Comparison of ENCODE assay signal across 35 mouse cellular contexts in genomic region chr5:91947008-91947407, GRCm38 (mm10). TPM values are rescaled to one million over a fixed set of nuclear protein-coding genes. Genes with fewer than 3 reads are reported as not detected.
DNase-seq lines count a peak whose midpoint lies in the region; ATAC-seq and TF ChIP-seq lines count a peak whose summit lies in the region.
"Had no signal": no experiment of that assay in that cellular context is flagged by ENCODE, and none has a peak within 500 bp of the region (broad histone marks: within the 10 kb centered on the region; RNA-seq: fewer than 3 reads in every experiment).

No protein-coding gene starts in this region.

- 97% methylated on average over 4 of the region's 4 CpGs for WGBS in lung, adult 2 months

- no peak overlapping the region for H3K27ac ChIP-seq in layer of hippocampus, adult 2 months
- H3K27ac ChIP-seq: embryonic facial prominence, embryonic 12.5 days; embryonic facial prominence, embryonic 15.5 days; gastrocnemius, adult 2 months; heart, embryonic 15.5 days; hindbrain, embryonic 14.5 days; hindbrain, postnatal 0 days; intestine, embryonic 15.5 days had no signal

- no peak for TF ChIP-seq CTCF in layer of hippocampus, adult 2 months (conservative IDR thresholded peaks at IDR 0.05)
- no peak for TF ChIP-seq CTCF in lung, adult 2 months (IDR thresholded peaks at IDR 0.05; ENCODE audit: insufficient read depth, low read length)

- H3K4me3 ChIP-seq in layer of hippocampus, adult 2 months: no peak overlapping the region
- H3K4me3 ChIP-seq in lung, adult 2 months (replicated peaks; ENCODE audit: extremely low read depth, low read depth, low read length): no peak overlapping the region
- H3K4me3 ChIP-seq: embryonic facial prominence, embryonic 12.5 days; embryonic facial prominence, embryonic 15.5 days; gastrocnemius, adult 2 months; heart, embryonic 12.5 days; heart, embryonic 15.5 days; intestine, embryonic 15.5 days had no signal

- DNase-seq in 416B (ENCODE audit: low read depth): peak; percentile 36
- DNase-seq in layer of hippocampus, adult 2 months (ENCODE audit: low spot score in 2 of 2): no peak
- DNase-seq in lung, adult 2 months: no peak
- DNase-seq in right cerebral cortex, postnatal 4 days: no peak
- no peak for DNase-seq in retina, embryonic 14.5 days (ENCODE audit: low spot score)
- DNase-seq: adrenal gland, adult 2 months; adrenal gland, postnatal 25 days; B cell, adult 2 months; cerebellum, adult 11-12 months; cerebellum, adult 9-10 months; cerebellum, postnatal 14 days; forebrain, postnatal 0 days; gastrocnemius, adult 2 months; gastrocnemius, postnatal 14 days; heart, adult 18-20 months; heart, postnatal 10 days; heart, postnatal 36 days had no signal

- no peaks in the 10 kb centered on the region for H3K4me1 ChIP-seq in lung, adult 2 months (ENCODE audit: control insufficient read depth, insufficient read depth, low read length)
- H3K4me1 ChIP-seq: embryonic facial prominence, embryonic 12.5 days; embryonic facial prominence, embryonic 15.5 days; heart, embryonic 15.5 days; intestine, embryonic 15.5 days had no signal

- no peak for TF ChIP-seq POLR2A in lung, adult 2 months (IDR thresholded peaks at IDR 0.05; ENCODE audit: borderline replicate concordance, extremely low read depth, low read depth, low read length)

- ATAC-seq in CD4-positive, CD25-positive, alpha-beta regulatory T cell, adult 4 months: peak; percentile 93
- peak; percentile 53 for ATAC-seq in granulocyte monocyte progenitor cell, adult 5-6 weeks (replicated peaks; ENCODE audit: poor library complexity, severe bottlenecking)
- ATAC-seq in megakaryocyte, adult 5-6 weeks (ENCODE audit: poor library complexity, severe bottlenecking): peak; percentile 67
- ATAC-seq: forebrain, embryonic 14.5 days; forebrain, postnatal 0 days; hindbrain, postnatal 0 days; intestine, embryonic 15.5 days; Patski had no signal

RNA-seq across cellular contexts. Expression of gene Rchy1, which starts 15.9 kb away (rescaled TPM):
- polyA plus RNA-seq in CD4-positive, CD25-positive, alpha-beta regulatory T cell, adult 4 months (2017; shearing (Covaris generic)): 10 to 100 TPM; 81.8 to 84.6 TPM
- 36.8 and 37.6 TPM in 2 replicates for total RNA-seq in granulocyte monocyte progenitor cell, adult 5-6 weeks (2014; fragmentation: Nextera tagmentation)
- 23.9 and 30.2 TPM in 2 replicates for total RNA-seq in granulocyte monocyte progenitor cell, adult 5-6 weeks (2017)
- total RNA-seq in megakaryocyte, adult 5-6 weeks (2015): 117 and 137 TPM in 2 replicates
- 80.1 and 92.6 TPM in 2 replicates for total RNA-seq in megakaryocyte, adult 5-6 weeks (2017)
- total RNA-seq in layer of hippocampus, adult 2 months (2021): 10 to 100 TPM; 46.9 to 51.7 TPM
- polyA plus RNA-seq in lung, adult 2 months (2012; rRNA removed): 17.2 and 25.5 TPM in 2 replicates

RNA-seq across cellular contexts. Expression of gene Odaph, which starts 40.3 kb away (rescaled TPM):
- polyA plus RNA-seq in CD4-positive, CD25-positive, alpha-beta regulatory T cell, adult 4 months (2017; shearing (Covaris generic)): not detected
- not detected in 2 replicates for total RNA-seq in granulocyte monocyte progenitor cell, adult 5-6 weeks (2014; fragmentation: Nextera tagmentation)
- not detected in 2 replicates for total RNA-seq in granulocyte monocyte progenitor cell, adult 5-6 weeks (2017)
- total RNA-seq in megakaryocyte, adult 5-6 weeks (2015): not detected in 2 replicates
- total RNA-seq in megakaryocyte, adult 5-6 weeks (2017): not detected in 2 replicates
- total RNA-seq in layer of hippocampus, adult 2 months (2021): not detected
- polyA plus RNA-seq in lung, adult 2 months (2012; rRNA removed): not detected in 2 replicates
- total RNA-seq: adrenal gland, adult 2 months; adrenal gland, postnatal 25 days; gastrocnemius, adult 2 months; gastrocnemius, postnatal 14 days; gastrocnemius, postnatal 4 days; heart, adult 18-20 months; heart, postnatal 10 days; heart, postnatal 36 days; hindbrain, postnatal 0 days had no signal
- polyA plus RNA-seq: adrenal gland, adult 2 months; brain, embryonic 14.5 days; embryonic facial prominence, embryonic 12.5 days; forebrain, embryonic 11.5 days; forebrain, embryonic 14.5 days; frontal cortex, adult 2 months; G1E; heart, embryonic 12.5 days; heart, embryonic 15.5 days; hindbrain, embryonic 11.5 days; hindbrain, embryonic 14.5 days; intestine, embryonic 15.5 days had no signal
